Mouse (Mus musculus) MN1 (cell line): ENCODE measurements around the gene Ms4a4a.

Experiments
- DNase-seq: peaks from one replicate; pipeline ENCODE4 v3.0.0-alpha.2; 2016; ENCODE audit warnings: low spot score

Ms4a4a gene

DNA sequence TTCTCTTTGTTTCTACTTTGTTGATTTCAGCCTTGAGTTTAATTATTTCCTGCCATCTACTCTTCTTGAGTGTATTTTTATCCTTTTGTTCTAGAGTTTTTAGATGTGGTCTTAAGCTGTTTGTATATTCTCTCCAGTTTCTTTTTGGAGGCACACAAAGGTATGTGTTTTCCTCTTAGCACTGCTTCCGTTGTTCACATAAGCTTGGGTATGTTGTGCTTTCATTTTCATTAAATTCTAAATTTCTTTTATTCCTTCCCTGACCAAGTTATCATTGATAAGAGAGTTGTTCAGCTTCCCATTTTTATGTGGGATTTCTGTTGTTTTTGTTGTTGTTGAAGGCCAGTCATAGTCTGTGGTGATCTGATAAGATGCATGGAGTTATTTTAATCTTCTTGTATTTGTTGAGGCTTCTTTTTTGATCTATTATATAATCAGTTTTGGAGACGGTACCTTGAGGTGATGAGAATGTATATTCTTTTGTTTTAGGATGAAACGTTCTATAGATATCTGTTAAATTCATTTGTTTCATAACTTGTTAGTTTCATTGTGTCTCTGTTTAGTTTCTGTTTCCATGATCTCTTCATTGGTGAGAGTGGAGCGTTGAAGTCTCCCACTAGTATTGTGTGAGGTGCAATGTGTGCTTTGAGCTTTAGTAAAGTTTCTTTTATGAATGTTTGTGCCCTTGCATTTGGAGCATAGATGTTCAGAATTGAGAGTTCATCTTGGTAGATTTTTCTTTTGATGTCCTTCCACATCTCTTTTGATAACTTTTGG lies 59.9 kb downstream of the Ms4a4a start:
- no peak for DNase-seq
